ENCODE assay signal across 7 mouse cellular contexts in the genomic region with DNA sequence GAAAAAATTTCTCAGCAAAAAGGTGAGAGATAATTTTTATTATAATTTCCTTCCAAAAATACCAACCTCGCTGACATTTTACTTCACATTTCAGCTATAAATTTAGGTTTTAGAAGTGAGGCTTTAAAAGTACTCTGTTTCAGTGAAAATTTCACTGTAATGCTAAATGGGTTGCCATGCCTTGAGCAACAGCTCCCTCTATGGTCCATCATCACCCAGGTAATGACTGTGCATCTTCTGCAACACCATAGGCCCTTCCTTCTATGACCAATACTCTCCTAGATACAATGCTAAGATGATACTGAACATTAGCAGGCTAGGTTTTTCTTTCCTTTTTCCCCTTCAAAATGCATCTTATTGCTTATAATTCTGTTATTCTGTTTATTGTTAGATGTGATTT.
DNase-seq lines count a peak whose midpoint lies in the region.

No protein-coding gene starts in this region.

- peak; percentile 18 for DNase-seq in urinary bladder, postnatal 14 days (ENCODE audit: low spot score)
- DNase-seq in urinary bladder, postnatal 10 days (ENCODE audit: low spot score), result no peak
- peak; percentile 41 to 72 for DNase-seq in cerebellum, postnatal 25 days
- peak; percentile 29 to 54 for DNase-seq in frontal cortex, postnatal 25 days (ENCODE audit: low spot score in 2 of 2)
- DNase-seq in left cerebral cortex, adult 18-20 months (ENCODE audit: low spot score in 2 of 2), result peak; percentile 70 to 77
- DNase-seq in retina, embryonic 14.5 days (ENCODE audit: low spot score), result peak; percentile 73
- DNase-seq in spleen, adult 12 weeks (ENCODE audit: low spot score), result no peak

Comparison
In these comparisons a context has a peak if more than half of its experiments do, and no peak if none do; other contexts are left out.
1. DNase-seq: peak in urinary bladder, postnatal 14 days (single experiment), cerebellum, postnatal 25 days (2 of 2), frontal cortex, postnatal 25 days (2 of 2), left cerebral cortex, adult 18-20 months (2 of 2) and retina, embryonic 14.5 days (single experiment); none in urinary bladder, postnatal 10 days (single experiment) and spleen, adult 12 weeks (single experiment).